ENCODE assay signal across 14 mouse cellular contexts in genomic region chr6:52252775-52253376, GRCm38 (mm10). TPM values are rescaled to one million over a fixed set of nuclear protein-coding genes. Genes with fewer than 3 reads are reported as not detected.
DNase-seq lines count a peak whose midpoint lies in the region; ATAC-seq and TF ChIP-seq lines count a peak whose summit lies in the region.
"Had no signal": no experiment of that assay in that cellular context is flagged by ENCODE, and none has a peak within 500 bp of the region (broad histone marks: within the 10 kb centered on the region; RNA-seq: fewer than 3 reads in every experiment).

No protein-coding gene starts in this region.

- H3K27ac ChIP-seq in heart, embryonic 11.5 days (ENCODE audit: low read depth, low read length) = no peak overlapping the region
- no peak overlapping the region for H3K27ac ChIP-seq in midbrain, embryonic 15.5 days
- no peak overlapping the region for H3K27ac ChIP-seq in midbrain, postnatal 0 days (ENCODE audit: low read depth, low read length)
- peak overlapping the region; percentile 87 for H3K27ac ChIP-seq in limb, embryonic 10.5 days
- H3K27ac ChIP-seq: hindbrain, embryonic 10.5 days had no signal

- H3K36me3 ChIP-seq in heart, embryonic 11.5 days (ENCODE audit: control insufficient read depth, insufficient read depth, low read length) = no peaks in the 10 kb centered on the region
- H3K36me3 ChIP-seq in midbrain, embryonic 15.5 days (replicated peaks) = no peaks in the 10 kb centered on the region
- H3K36me3 ChIP-seq in midbrain, postnatal 0 days (ENCODE audit: insufficient read depth, low read length) = no peaks in the 10 kb centered on the region
- peaks cover 16% of the 10 kb centered on the region for H3K36me3 ChIP-seq in limb, embryonic 10.5 days
- H3K36me3 ChIP-seq: hindbrain, embryonic 10.5 days had no signal

- H3K9ac ChIP-seq in heart, embryonic 11.5 days (ENCODE audit: low read depth, low read length) = no peak overlapping the region
- H3K9ac ChIP-seq in midbrain, embryonic 15.5 days = no peak overlapping the region
- H3K9ac ChIP-seq in midbrain, postnatal 0 days (replicated peaks; ENCODE audit: low read length, poor library complexity, severe bottlenecking) = no peak overlapping the region

- H3K4me1 ChIP-seq in heart, embryonic 11.5 days (ENCODE audit: control insufficient read depth, insufficient read depth, low read length) = no peaks in the 10 kb centered on the region
- H3K4me1 ChIP-seq in midbrain, embryonic 15.5 days = no peaks in the 10 kb centered on the region
- H3K4me1 ChIP-seq in midbrain, postnatal 0 days (ENCODE audit: insufficient read depth, low read length) = no peaks in the 10 kb centered on the region
- H3K4me1 ChIP-seq in limb, embryonic 10.5 days = peaks cover 64% of the 10 kb centered on the region

- peak overlapping the region; percentile 24; the same call in 1 of the 2 replicates for H3K4me2 ChIP-seq in heart, embryonic 11.5 days
- no peak overlapping the region for H3K4me2 ChIP-seq in midbrain, embryonic 15.5 days
- no peak overlapping the region for H3K4me2 ChIP-seq in midbrain, postnatal 0 days (ENCODE audit: low read depth, low read length, poor library complexity, severe bottlenecking)

- WGBS in heart, embryonic 11.5 days (ENCODE audit: insufficient replicate concordance) = under 1% methylated on average over 34 of the region's 35 CpGs
- 2% methylated on average over 35 of the region's 35 CpGs for WGBS in midbrain, embryonic 15.5 days
- under 1% methylated on average over 35 of the region's 35 CpGs for WGBS in midbrain, postnatal 0 days
- under 1% methylated on average over 35 of the region's 35 CpGs for WGBS in limb, embryonic 10.5 days

- no peak for ATAC-seq in heart, embryonic 11.5 days (replicated peaks; ENCODE audit: insufficient number of reproducible peaks, low FRiP score, low TSS enrichment)
- ATAC-seq in midbrain, embryonic 15.5 days (replicated peaks) = 0 out of 2 replicates have a peak, but pooled peaks have one; percentile 24
- ATAC-seq in midbrain, postnatal 0 days (ENCODE audit: low FRiP score) = no peak
- ATAC-seq: midbrain, embryonic 16.5 days had no signal

- no peak for DNase-seq in heart, adult 9 months (ENCODE audit: low spot score in 2 of 2)
- DNase-seq in midbrain, postnatal 0 days (ENCODE audit: low spot score) = no peak
- peak; percentile 78 for DNase-seq in limb, embryonic 10.5 days (ENCODE audit: low spot score)
- DNase-seq in urinary bladder, postnatal 14 days (ENCODE audit: low spot score) = peak; percentile 53
- no peak for DNase-seq in adrenal gland, postnatal 4 days (ENCODE audit: low spot score in 2 of 2)
- no peak for DNase-seq in ovary, postnatal 14 days (ENCODE audit: low spot score)
- DNase-seq: lung, adult 18-20 months; right cerebral cortex, postnatal 25 days had no signal

- peaks cover 87% of the 10 kb centered on the region for H3K27me3 ChIP-seq in heart, embryonic 11.5 days (ENCODE audit: control insufficient read depth, insufficient read depth, low read length)
- H3K27me3 ChIP-seq in midbrain, embryonic 15.5 days (replicated peaks) = peaks cover 91% of the 10 kb centered on the region
- H3K27me3 ChIP-seq in midbrain, postnatal 0 days (ENCODE audit: insufficient read depth, low read length) = peaks cover 80% of the 10 kb centered on the region
- peaks cover 86% of the 10 kb centered on the region for H3K27me3 ChIP-seq in limb, embryonic 10.5 days (ENCODE audit: low read depth, poor library complexity, severe bottlenecking)

- H3K9me3 ChIP-seq in heart, embryonic 11.5 days (replicated peaks; ENCODE audit: control insufficient read depth, low read length) = no peaks in the 10 kb centered on the region
- H3K9me3 ChIP-seq in midbrain, embryonic 15.5 days = no peaks in the 10 kb centered on the region
- H3K9me3 ChIP-seq in midbrain, postnatal 0 days (ENCODE audit: low read length) = no peaks in the 10 kb centered on the region
- no peaks in the 10 kb centered on the region for H3K9me3 ChIP-seq in limb, embryonic 10.5 days (replicated peaks)
- H3K9me3 ChIP-seq: hindbrain, embryonic 10.5 days had no signal

- H3K4me3 ChIP-seq in heart, embryonic 11.5 days (ENCODE audit: low read depth, low read length) = no peak overlapping the region
- H3K4me3 ChIP-seq in midbrain, embryonic 15.5 days = no peak overlapping the region
- no peak overlapping the region for H3K4me3 ChIP-seq in midbrain, postnatal 0 days (ENCODE audit: low read depth, low read length)
- H3K4me3 ChIP-seq in limb, embryonic 10.5 days = peak overlapping the region; percentile 90

- TF ChIP-seq CTCF in midbrain, postnatal 0 days (IDR thresholded peaks at IDR 0.05) = no peak

RNA-seq across cellular contexts. Expression of gene Hoxa11, which starts 7.3 kb away (rescaled TPM):
- not detected in 2 replicates for polyA plus RNA-seq in heart, embryonic 11.5 days (2014; fragmentation: Nextera tagmentation; extraction: Ambion mirVana)
- polyA plus RNA-seq in midbrain, embryonic 15.5 days (2015; fragmentation: Nextera tagmentation; extraction: Ambion mirVana) = 0.13 TPM in 1 of 2 replicates, not detected in the other
- total RNA-seq in midbrain, postnatal 0 days (2014; rRNA removed) = not detected in 2 replicates
- not detected in 2 replicates for polyA plus RNA-seq in midbrain, postnatal 0 days (2015; fragmentation: Nextera tagmentation; extraction: Ambion mirVana)
- polyA plus RNA-seq in limb, embryonic 10.5 days (2016; fragmentation: Nextera tagmentation; extraction: Ambion mirVana) = 71.6 and 74.9 TPM in 2 replicates
- total RNA-seq in adrenal gland, postnatal 4 days (2021) = 1 to 10 TPM in 1 of 2 experiments, not detected in 1; 3.0 TPM
- total RNA-seq: layer of hippocampus, adult 8-10 months had no signal
- polyA plus RNA-seq: hindbrain, embryonic 10.5 days; midbrain, embryonic 16.5 days; stomach, embryonic 16.5 days had no signal

RNA-seq across cellular contexts. Expression of gene Hoxa13, which starts 7.8 kb away (rescaled TPM):
- polyA plus RNA-seq in heart, embryonic 11.5 days (2014; fragmentation: Nextera tagmentation; extraction: Ambion mirVana) = 0.20 TPM in 1 of 2 replicates, not detected in the other
- polyA plus RNA-seq in midbrain, embryonic 15.5 days (2015; fragmentation: Nextera tagmentation; extraction: Ambion mirVana) = not detected in 2 replicates
- total RNA-seq in midbrain, postnatal 0 days (2014; rRNA removed) = not detected in 2 replicates
- not detected in 2 replicates for polyA plus RNA-seq in midbrain, postnatal 0 days (2015; fragmentation: Nextera tagmentation; extraction: Ambion mirVana)
- polyA plus RNA-seq in limb, embryonic 10.5 days (2016; fragmentation: Nextera tagmentation; extraction: Ambion mirVana) = 2.7 and 11.1 TPM in 2 replicates
- not detected for total RNA-seq in adrenal gland, postnatal 4 days (2021)
- total RNA-seq: layer of hippocampus, adult 8-10 months had no signal
- polyA plus RNA-seq: hindbrain, embryonic 10.5 days; midbrain, embryonic 16.5 days; stomach, embryonic 16.5 days had no signal

RNA-seq across cellular contexts. Expression of gene Hoxa10, which starts 12.2 kb away (rescaled TPM):
- 0.20 and 0.97 TPM in 2 replicates for polyA plus RNA-seq in heart, embryonic 11.5 days (2014; fragmentation: Nextera tagmentation; extraction: Ambion mirVana)
- 0.15 TPM in 1 of 2 replicates, not detected in the other for polyA plus RNA-seq in midbrain, embryonic 15.5 days (2015; fragmentation: Nextera tagmentation; extraction: Ambion mirVana)
- total RNA-seq in midbrain, postnatal 0 days (2014; rRNA removed) = not detected in 2 replicates
- polyA plus RNA-seq in midbrain, postnatal 0 days (2015; fragmentation: Nextera tagmentation; extraction: Ambion mirVana) = not detected in 2 replicates
- polyA plus RNA-seq in limb, embryonic 10.5 days (2016; fragmentation: Nextera tagmentation; extraction: Ambion mirVana) = 175 and 195 TPM in 2 replicates
- 10 to 100 TPM in 1 of 2 experiments, under 1 TPM in 1; 0.87 to 11.1 TPM for total RNA-seq in adrenal gland, postnatal 4 days (2021)
- total RNA-seq: layer of hippocampus, adult 8-10 months had no signal
- polyA plus RNA-seq: hindbrain, embryonic 10.5 days; midbrain, embryonic 16.5 days had no signal

RNA-seq across cellular contexts. Expression of gene Hoxa9, which starts 22.0 kb away (rescaled TPM):
- polyA plus RNA-seq in heart, embryonic 11.5 days (2014; fragmentation: Nextera tagmentation; extraction: Ambion mirVana) = 0.13 and 0.29 TPM in 2 replicates
- not detected in 2 replicates for polyA plus RNA-seq in midbrain, embryonic 15.5 days (2015; fragmentation: Nextera tagmentation; extraction: Ambion mirVana)
- not detected in 2 replicates for total RNA-seq in midbrain, postnatal 0 days (2014; rRNA removed)
- polyA plus RNA-seq in midbrain, postnatal 0 days (2015; fragmentation: Nextera tagmentation; extraction: Ambion mirVana) = not detected in 2 replicates
- 95.7 and 123 TPM in 2 replicates for polyA plus RNA-seq in limb, embryonic 10.5 days (2016; fragmentation: Nextera tagmentation; extraction: Ambion mirVana)
- total RNA-seq in adrenal gland, postnatal 4 days (2021) = 10 to 100 TPM in 1 of 2 experiments, 1 to 10 TPM in 1; 4.5 to 14.6 TPM
- total RNA-seq: layer of hippocampus, adult 8-10 months had no signal
- polyA plus RNA-seq: hindbrain, embryonic 10.5 days; midbrain, embryonic 16.5 days had no signal

RNA-seq across cellular contexts. Expression of gene Hoxa7, which starts 31.2 kb away (rescaled TPM):
- polyA plus RNA-seq in heart, embryonic 11.5 days (2014; fragmentation: Nextera tagmentation; extraction: Ambion mirVana) = 0.49 TPM in 2 replicates
- not detected in 2 replicates for polyA plus RNA-seq in midbrain, embryonic 15.5 days (2015; fragmentation: Nextera tagmentation; extraction: Ambion mirVana)
- total RNA-seq in midbrain, postnatal 0 days (2014; rRNA removed) = not detected in 2 replicates
- not detected in 2 replicates for polyA plus RNA-seq in midbrain, postnatal 0 days (2015; fragmentation: Nextera tagmentation; extraction: Ambion mirVana)
- 24.7 and 24.8 TPM in 2 replicates for polyA plus RNA-seq in limb, embryonic 10.5 days (2016; fragmentation: Nextera tagmentation; extraction: Ambion mirVana)
- 10 to 100 TPM; 25.1 to 28.1 TPM for total RNA-seq in adrenal gland, postnatal 4 days (2021)
- total RNA-seq: layer of hippocampus, adult 8-10 months had no signal
- polyA plus RNA-seq: hindbrain, embryonic 10.5 days; midbrain, embryonic 16.5 days had no signal

Comparison
In these comparisons a context has a peak if more than half of its experiments do, and no peak if none do; other contexts are left out.
1. DNase-seq: peak in limb, embryonic 10.5 days (single experiment) and urinary bladder, postnatal 14 days (single experiment); none in heart, adult 9 months (0 of 2), midbrain, postnatal 0 days (single experiment), adrenal gland, postnatal 4 days (0 of 2) and ovary, postnatal 14 days (single experiment).
2. RNA of gene Hoxa11, which starts 7.3 kb away (polyA plus RNA-seq): 71.6 to 74.9 TPM in limb, embryonic 10.5 days; 0.13 TPM in midbrain, embryonic 15.5 days, not detected in heart, embryonic 11.5 days and not detected in midbrain, postnatal 0 days; every median in the first group is over 10 times any median in the second.
3. RNA of gene Hoxa10, which starts 12.2 kb away (polyA plus RNA-seq): 175 to 195 TPM in limb, embryonic 10.5 days; 0.20 to 0.97 TPM in heart, embryonic 11.5 days, 0.15 TPM in midbrain, embryonic 15.5 days and not detected in midbrain, postnatal 0 days; every median in the first group is over 10 times any median in the second.